Mouse (Mus musculus) lung, postnatal 0 days (tissue): Measurements from ENCODE around the gene Ssbp2.

Experiments
- CTCF ChIP-seq: IDR thresholded peaks from 2 replicates; pipeline ENCODE4 v1.5.1; 2016; ENCODE audit warnings: antibody characterized with exemption, mild to moderate bottlenecking
- EP300 ChIP-seq: IDR thresholded peaks from 2 replicates; pipeline ENCODE4 v1.6.1; 2016; ENCODE audit warnings: antibody characterized with exemption, mild to moderate bottlenecking, control low read depth

DNA sequence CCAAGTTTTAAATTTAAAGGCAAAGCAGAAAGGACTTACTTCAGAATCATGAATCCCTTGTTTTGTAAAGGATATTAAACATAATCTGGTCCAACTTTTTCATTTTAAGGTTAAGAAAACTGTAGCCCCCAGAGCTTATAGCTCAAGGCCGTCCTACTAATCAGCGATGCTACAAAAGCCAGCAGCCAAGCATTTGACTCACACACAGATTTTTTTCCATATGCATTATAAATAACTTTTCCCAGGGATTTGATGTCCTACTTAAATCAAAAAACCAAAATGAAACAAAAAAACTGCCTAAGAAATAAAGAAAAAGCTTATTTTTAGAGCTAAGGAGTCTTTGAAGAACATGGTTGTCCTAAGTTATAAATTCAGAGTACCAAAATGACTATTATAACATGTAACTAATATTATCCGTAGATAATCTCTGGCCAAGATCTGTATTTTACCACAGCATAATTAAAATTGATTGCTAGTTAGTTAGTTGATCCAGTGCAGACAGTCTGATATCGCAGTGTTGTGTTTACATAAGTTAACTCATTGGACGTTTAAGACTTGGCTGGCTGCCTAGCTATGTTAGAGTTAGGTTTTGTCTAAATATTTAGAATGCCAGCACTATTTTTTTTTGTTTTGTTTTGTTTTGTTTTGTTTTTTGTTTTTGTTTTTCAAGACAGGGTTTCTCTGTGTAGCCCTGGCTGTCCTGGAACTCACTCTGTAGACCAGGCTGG lies 201.1 kb downstream of the Ssbp2 start:
- no peak for TF ChIP-seq CTCF
- no peak for TF ChIP-seq EP300
